Mouse (Mus musculus): ENCODE results near the gene Tdrd6.

GRCm38 (mm10) chr17:43646925-43647324 is 16.8 kb upstream of the Tdrd6 start:
- TF ChIP-seq CTCF (IDR thresholded peaks at IDR 0.05; ENCODE audit: low read depth, low read length) (no peak), GATA2 (IDR thresholded peaks at IDR 0.05; ENCODE audit: borderline replicate concordance, low read depth, low read length) (no peak), TAL1 (conservative IDR thresholded peaks at IDR 0.05; ENCODE audit: low read depth, low read length) (no peak), GATA1 (IDR thresholded peaks at IDR 0.05; ENCODE audit: borderline replicate concordance, low read length) (no peak)

Data from G1E (cell line).